Mouse (Mus musculus): ENCODE measurements at regions not wholly inside any gene's neighbourhood (a gene's known extent, or its start where the extent isn't known, plus 50 kb on each side); places are given as distances from the start of the nearest gene placed in this dataset.

GRCm38 (mm10) chr7:70821861-70822260, 455.3 kb upstream of the Nr2f2 start:
- no peak overlapping the region for H3K4me3 ChIP-seq (ENCODE audit: low read length)
- no peaks in the 10 kb centered on the region for H3K27me3 ChIP-seq (replicated peaks; ENCODE audit: control insufficient read depth, insufficient read depth, low read length)
- no peaks in the 10 kb centered on the region; the same call in 1 of the 2 replicates for H3K4me1 ChIP-seq (ENCODE audit: control insufficient read depth, insufficient read depth, low read depth, low read length)
- H3K9ac ChIP-seq (ENCODE audit: low read depth, low read length) = no peak overlapping the region
- no peak overlapping the region for H3K27ac ChIP-seq (ENCODE audit: low read depth, low read length)
- H3K9me3 ChIP-seq (ENCODE audit: control insufficient read depth, low read length) = no peaks in the 10 kb centered on the region
- H3K36me3 ChIP-seq (ENCODE audit: control insufficient read depth, insufficient read depth, low read length) = no peaks in the 10 kb centered on the region
- 70% methylated on average over 4 of the region's 4 CpGs for WGBS
- peak; percentile 34; the same call in 1 of the 2 replicates for ATAC-seq
- H3K4me2 ChIP-seq (ENCODE audit: low read length) = no peak overlapping the region

GRCm38 (mm10) chr7:70817347-70817913, 450.9 kb upstream of the Nr2f2 start:
- no peaks in the 10 kb centered on the region; the same call in 1 of the 2 replicates for H3K4me1 ChIP-seq (ENCODE audit: control insufficient read depth, insufficient read depth, low read depth, low read length)
- H3K36me3 ChIP-seq (ENCODE audit: control insufficient read depth, insufficient read depth, low read length) = no peaks in the 10 kb centered on the region
- H3K9me3 ChIP-seq (ENCODE audit: control insufficient read depth, low read length) = no peaks in the 10 kb centered on the region
- no peak overlapping the region for H3K9ac ChIP-seq (ENCODE audit: low read depth, low read length)
- H3K27ac ChIP-seq (ENCODE audit: low read depth, low read length) = no peak overlapping the region
- ATAC-seq = 0 out of 2 replicates have a peak, but pooled peaks have one; percentile 20
- 65% methylated on average over 6 of the region's 6 CpGs for WGBS
- no peak overlapping the region for H3K4me2 ChIP-seq (ENCODE audit: low read length)
- H3K4me3 ChIP-seq (ENCODE audit: low read length) = no peak overlapping the region
- H3K27me3 ChIP-seq (replicated peaks; ENCODE audit: control insufficient read depth, insufficient read depth, low read length) = no peaks in the 10 kb centered on the region

GRCm38 (mm10) chr7:70814391-70814790, 447.9 kb upstream of the Nr2f2 start:
- Histone ChIP-seq H3K4me2 (ENCODE audit: low read length) (no peak overlapping the region), H3K27ac (ENCODE audit: low read depth, low read length) (no peak overlapping the region), H3K9me3 (ENCODE audit: control insufficient read depth, low read length) (no peaks in the 10 kb centered on the region), H3K27me3 (replicated peaks; ENCODE audit: control insufficient read depth, insufficient read depth, low read length) (no peaks in the 10 kb centered on the region), H3K9ac (ENCODE audit: low read depth, low read length) (no peak overlapping the region), H3K4me3 (ENCODE audit: low read length) (no peak overlapping the region), H3K36me3 (ENCODE audit: control insufficient read depth, insufficient read depth, low read length) (no peaks in the 10 kb centered on the region), H3K4me1 (ENCODE audit: control insufficient read depth, insufficient read depth, low read depth, low read length) (no peaks in the 10 kb centered on the region)
- no peak for ATAC-seq
- 55% methylated on average over 3 of the region's 3 CpGs for WGBS

- H3K27ac ChIP-seq (ENCODE audit: low read depth, low read length) = no peak overlapping the region
- no peaks in the 10 kb centered on the region for H3K9me3 ChIP-seq (ENCODE audit: control insufficient read depth, low read length)
- no peak overlapping the region for H3K4me2 ChIP-seq (ENCODE audit: low read length)
- H3K4me1 ChIP-seq (ENCODE audit: control insufficient read depth, insufficient read depth, low read depth, low read length) = no peaks in the 10 kb centered on the region
- ATAC-seq = no peak
- no peak overlapping the region for H3K4me3 ChIP-seq (ENCODE audit: low read length)
- 42% methylated on average over 5 of the region's 5 CpGs for WGBS
- no peaks in the 10 kb centered on the region for H3K27me3 ChIP-seq (replicated peaks; ENCODE audit: control insufficient read depth, insufficient read depth, low read length)
- no peak overlapping the region for H3K9ac ChIP-seq (ENCODE audit: low read depth, low read length)
- H3K36me3 ChIP-seq (ENCODE audit: control insufficient read depth, insufficient read depth, low read length) = no peaks in the 10 kb centered on the region
Measured at GRCm38 (mm10) chr7:70813101-70813500, 446.6 kb upstream of the Nr2f2 start.

- H3K4me1 ChIP-seq (ENCODE audit: control insufficient read depth, insufficient read depth, low read depth, low read length) = no peaks in the 10 kb centered on the region
Measured at GRCm38 (mm10) chr7:70810411-70811090, 444.0 kb upstream of the Nr2f2 start.

GRCm38 (mm10) chr7:70804281-70804680, 437.7 kb upstream of the Nr2f2 start:
- Histone ChIP-seq H3K27ac (ENCODE audit: low read depth, low read length) (no peak overlapping the region), H3K4me1 (ENCODE audit: control insufficient read depth, insufficient read depth, low read depth, low read length) (no peaks in the 10 kb centered on the region), H3K9me3 (ENCODE audit: control insufficient read depth, low read length) (no peaks in the 10 kb centered on the region), H3K4me3 (ENCODE audit: low read length) (no peak overlapping the region), H3K36me3 (ENCODE audit: control insufficient read depth, insufficient read depth, low read length) (no peaks in the 10 kb centered on the region), H3K4me2 (ENCODE audit: low read length) (no peak overlapping the region), H3K27me3 (replicated peaks; ENCODE audit: control insufficient read depth, insufficient read depth, low read length) (no peaks in the 10 kb centered on the region), H3K9ac (ENCODE audit: low read depth, low read length) (no peak overlapping the region)
- ATAC-seq = no peak
- 61% methylated on average over 1 of the region's 1 CpGs for WGBS

More at GRCm38 (mm10) chr7:70810411-70811090, 444.0 kb upstream of the Nr2f2 start:
- H3K9ac ChIP-seq (ENCODE audit: low read depth, low read length) = no peak overlapping the region
- H3K9me3 ChIP-seq (ENCODE audit: control insufficient read depth, low read length) = no peaks in the 10 kb centered on the region
- H3K4me3 ChIP-seq (ENCODE audit: low read length) = no peak overlapping the region
- ATAC-seq = no peak
- H3K27ac ChIP-seq (ENCODE audit: low read depth, low read length) = no peak overlapping the region
- no peaks in the 10 kb centered on the region for H3K36me3 ChIP-seq (ENCODE audit: control insufficient read depth, insufficient read depth, low read length)
- no peak overlapping the region for H3K4me2 ChIP-seq (ENCODE audit: low read length)
- H3K27me3 ChIP-seq (replicated peaks; ENCODE audit: control insufficient read depth, insufficient read depth, low read length) = no peaks in the 10 kb centered on the region
- WGBS = 91% methylated on average over 18 of the region's 18 CpGs

GRCm38 (mm10) chr7:70799976-70800375, 433.4 kb upstream of the Nr2f2 start:
- Histone ChIP-seq H3K36me3 (ENCODE audit: control insufficient read depth, insufficient read depth, low read length) (no peaks in the 10 kb centered on the region), H3K9me3 (ENCODE audit: control insufficient read depth, low read length) (no peaks in the 10 kb centered on the region), H3K9ac (ENCODE audit: low read depth, low read length) (no peak overlapping the region), H3K4me2 (ENCODE audit: low read length) (no peak overlapping the region), H3K4me3 (ENCODE audit: low read length) (no peak overlapping the region), H3K27ac (ENCODE audit: low read depth, low read length) (no peak overlapping the region), H3K4me1 (ENCODE audit: control insufficient read depth, insufficient read depth, low read depth, low read length) (no peaks in the 10 kb centered on the region), H3K27me3 (replicated peaks; ENCODE audit: control insufficient read depth, insufficient read depth, low read length) (no peaks in the 10 kb centered on the region)
- ATAC-seq = no peak
- WGBS = 98% methylated on average over 1 of the region's 1 CpGs

GRCm38 (mm10) chr7:70799031-70799766, 432.7 kb upstream of the Nr2f2 start:
- Histone ChIP-seq H3K27me3 (replicated peaks; ENCODE audit: control insufficient read depth, insufficient read depth, low read length) (no peaks in the 10 kb centered on the region), H3K9ac (ENCODE audit: low read depth, low read length) (no peak overlapping the region), H3K4me2 (ENCODE audit: low read length) (no peak overlapping the region), H3K4me3 (ENCODE audit: low read length) (no peak overlapping the region), H3K9me3 (ENCODE audit: control insufficient read depth, low read length) (no peaks in the 10 kb centered on the region), H3K36me3 (ENCODE audit: control insufficient read depth, insufficient read depth, low read length) (no peaks in the 10 kb centered on the region), H3K27ac (ENCODE audit: low read depth, low read length) (no peak overlapping the region), H3K4me1 (ENCODE audit: control insufficient read depth, insufficient read depth, low read depth, low read length) (no peaks in the 10 kb centered on the region)
- ATAC-seq = no peak
- 83% methylated on average over 6 of the region's 6 CpGs for WGBS

GRCm38 (mm10) chr7:70796038-70796760, 429.7 kb upstream of the Nr2f2 start:
- no peaks in the 10 kb centered on the region for H3K27me3 ChIP-seq (replicated peaks; ENCODE audit: control insufficient read depth, insufficient read depth, low read length)
- H3K4me1 ChIP-seq (ENCODE audit: control insufficient read depth, insufficient read depth, low read depth, low read length) = no peaks in the 10 kb centered on the region
- H3K4me2 ChIP-seq (ENCODE audit: low read length) = no peak overlapping the region
- no peak overlapping the region for H3K27ac ChIP-seq (ENCODE audit: low read depth, low read length)
- no peak overlapping the region for H3K9ac ChIP-seq (ENCODE audit: low read depth, low read length)
- no peaks in the 10 kb centered on the region for H3K36me3 ChIP-seq (ENCODE audit: control insufficient read depth, insufficient read depth, low read length)
- WGBS = 58% methylated on average over 12 of the region's 12 CpGs
- no peaks in the 10 kb centered on the region for H3K9me3 ChIP-seq (ENCODE audit: control insufficient read depth, low read length)
- H3K4me3 ChIP-seq (ENCODE audit: low read length) = no peak overlapping the region
- no peak for ATAC-seq
